Mouse (Mus musculus): ENCODE measurements around the gene Svep1. TPM values are rescaled to one million over a fixed set of nuclear protein-coding genes. Genes with fewer than 3 reads are reported as not detected.

The Svep1 gene
- total and polyA plus RNA-seq, 2 experiments, result 0.20 to 0.46 TPM

- no peak overlapping the region for H3K4me3 ChIP-seq (ENCODE audit: insufficient read depth, low read depth, low read length)
- 81% methylated on average over 4 of the region's 4 CpGs for WGBS
- H3K79me2 ChIP-seq (ENCODE audit: control insufficient read depth, insufficient read depth, low read length), result no peaks in the 10 kb centered on the region
- TF ChIP-seq CTCF (IDR thresholded peaks at IDR 0.05; ENCODE audit: low read depth, low read length) (no peak), POLR2A (IDR thresholded peaks at IDR 0.05; ENCODE audit: extremely low read depth, insufficient read depth, low read length) (no peak)
- no peaks in the 10 kb centered on the region for H3K4me1 ChIP-seq (ENCODE audit: control insufficient read depth, insufficient read depth, low read length)
- no peaks in the 10 kb centered on the region for H3K27me3 ChIP-seq (ENCODE audit: control insufficient read depth, insufficient read depth, low read length)
- no peaks in the 10 kb centered on the region for H3K36me3 ChIP-seq (ENCODE audit: control insufficient read depth, insufficient read depth, low read length)
- no peak for DNase-seq (ENCODE audit: extremely low read depth, low read depth, low spot score)
- H3K27ac ChIP-seq (replicated peaks; ENCODE audit: insufficient read depth, low read depth, low read length), result no peak overlapping the region
- H3K9ac ChIP-seq (ENCODE audit: low read depth, low read length), result no peak overlapping the region
Observed at GRCm38 (mm10) chr4:58129844-58130243, 76.8 kb downstream of the Svep1 start.

DNA sequence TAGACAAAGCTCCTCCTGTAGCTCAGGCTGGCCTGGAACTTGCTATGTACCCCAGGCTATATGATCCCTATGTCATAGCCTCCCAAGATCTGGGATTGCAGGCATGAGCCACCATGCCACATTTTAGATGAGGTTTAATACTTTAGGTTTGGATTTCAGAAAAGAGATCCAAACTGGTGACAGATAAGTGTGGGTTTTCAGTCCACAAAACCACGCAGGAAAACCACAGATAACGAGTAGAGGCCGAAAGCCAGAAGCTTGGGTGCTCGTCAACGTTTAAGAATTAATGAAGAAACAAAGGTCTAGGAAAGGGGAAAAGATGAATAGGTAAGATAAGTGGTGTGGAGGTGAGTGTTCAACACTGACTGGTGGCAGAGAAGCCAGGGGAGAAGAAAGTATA, 79.6 kb downstream of the Svep1 start:
- Histone ChIP-seq H3K27ac (replicated peaks; ENCODE audit: insufficient read depth, low read depth, low read length) (no peak overlapping the region), H3K27me3 (ENCODE audit: control insufficient read depth, insufficient read depth, low read length) (no peaks in the 10 kb centered on the region), H3K79me2 (ENCODE audit: control insufficient read depth, insufficient read depth, low read length) (no peaks in the 10 kb centered on the region), H3K36me3 (ENCODE audit: control insufficient read depth, insufficient read depth, low read length) (no peaks in the 10 kb centered on the region), H3K4me3 (ENCODE audit: insufficient read depth, low read depth, low read length) (no peak overlapping the region), H3K4me1 (ENCODE audit: control insufficient read depth, insufficient read depth, low read length) (no peaks in the 10 kb centered on the region), H3K9ac (ENCODE audit: low read depth, low read length) (no peak overlapping the region)
- DNase-seq (ENCODE audit: extremely low read depth, low read depth, low spot score), result no peak
- TF ChIP-seq CTCF (IDR thresholded peaks at IDR 0.05; ENCODE audit: low read depth, low read length) (no peak), POLR2A (IDR thresholded peaks at IDR 0.05; ENCODE audit: extremely low read depth, insufficient read depth, low read length) (no peak)
- WGBS, result 78% methylated on average over 5 of the region's 5 CpGs

GRCm38 (mm10) chr4:58115452-58115851, 91.2 kb downstream of the Svep1 start:
- Histone ChIP-seq H3K36me3 (ENCODE audit: control insufficient read depth, insufficient read depth, low read length) (no peaks in the 10 kb centered on the region), H3K79me2 (ENCODE audit: control insufficient read depth, insufficient read depth, low read length) (no peaks in the 10 kb centered on the region), H3K9ac (ENCODE audit: low read depth, low read length) (no peak overlapping the region), H3K27me3 (ENCODE audit: control insufficient read depth, insufficient read depth, low read length) (no peaks in the 10 kb centered on the region), H3K27ac (replicated peaks; ENCODE audit: insufficient read depth, low read depth, low read length) (no peak overlapping the region), H3K4me3 (ENCODE audit: insufficient read depth, low read depth, low read length) (no peak overlapping the region), H3K4me1 (ENCODE audit: control insufficient read depth, insufficient read depth, low read length) (no peaks in the 10 kb centered on the region)
- no peak for DNase-seq (ENCODE audit: extremely low read depth, low read depth, low spot score)
- no peak for TF ChIP-seq POLR2A (IDR thresholded peaks at IDR 0.05; ENCODE audit: extremely low read depth, insufficient read depth, low read length)
- TF ChIP-seq CTCF (IDR thresholded peaks at IDR 0.05; ENCODE audit: low read depth, low read length), result no peak
- 87% methylated on average over 8 of the region's 8 CpGs for WGBS

GRCm38 (mm10) chr4:58111008-58111407, 95.7 kb downstream of the Svep1 start:
- Histone ChIP-seq H3K27ac (replicated peaks; ENCODE audit: insufficient read depth, low read depth, low read length) (no peak overlapping the region), H3K9ac (ENCODE audit: low read depth, low read length) (no peak overlapping the region), H3K4me3 (ENCODE audit: insufficient read depth, low read depth, low read length) (no peak overlapping the region), H3K27me3 (ENCODE audit: control insufficient read depth, insufficient read depth, low read length) (no peaks in the 10 kb centered on the region), H3K4me1 (ENCODE audit: control insufficient read depth, insufficient read depth, low read length) (no peaks in the 10 kb centered on the region), H3K79me2 (ENCODE audit: control insufficient read depth, insufficient read depth, low read length) (no peaks in the 10 kb centered on the region), H3K36me3 (ENCODE audit: control insufficient read depth, insufficient read depth, low read length) (no peaks in the 10 kb centered on the region)
- DNase-seq (ENCODE audit: extremely low read depth, low read depth, low spot score), result no peak
- TF ChIP-seq POLR2A (IDR thresholded peaks at IDR 0.05; ENCODE audit: extremely low read depth, insufficient read depth, low read length), result no peak
- TF ChIP-seq CTCF (IDR thresholded peaks at IDR 0.05; ENCODE audit: low read depth, low read length), result no peak
- 72% methylated on average over 10 of the region's 10 CpGs for WGBS

- Histone ChIP-seq H3K27ac (replicated peaks; ENCODE audit: insufficient read depth, low read depth, low read length) (no peak overlapping the region), H3K27me3 (ENCODE audit: control insufficient read depth, insufficient read depth, low read length) (no peaks in the 10 kb centered on the region), H3K79me2 (ENCODE audit: control insufficient read depth, insufficient read depth, low read length) (no peaks in the 10 kb centered on the region), H3K4me1 (ENCODE audit: control insufficient read depth, insufficient read depth, low read length) (no peaks in the 10 kb centered on the region), H3K36me3 (ENCODE audit: control insufficient read depth, insufficient read depth, low read length) (no peaks in the 10 kb centered on the region), H3K4me3 (ENCODE audit: insufficient read depth, low read depth, low read length) (no peak overlapping the region), H3K9ac (ENCODE audit: low read depth, low read length) (no peak overlapping the region)
- 91% methylated on average over 6 of the region's 6 CpGs for WGBS
- DNase-seq (ENCODE audit: extremely low read depth, low read depth, low spot score), result no peak
- TF ChIP-seq CTCF (IDR thresholded peaks at IDR 0.05; ENCODE audit: low read depth, low read length) (no peak), POLR2A (IDR thresholded peaks at IDR 0.05; ENCODE audit: extremely low read depth, insufficient read depth, low read length) (no peak)
Observed at GRCm38 (mm10) chr4:58109793-58110192, 96.9 kb downstream of the Svep1 start.

- no peak overlapping the region for H3K9ac ChIP-seq (ENCODE audit: low read depth, low read length)
- H3K79me2 ChIP-seq (ENCODE audit: control insufficient read depth, insufficient read depth, low read length), result no peaks in the 10 kb centered on the region
- no peak for TF ChIP-seq CTCF (IDR thresholded peaks at IDR 0.05; ENCODE audit: low read depth, low read length)
- TF ChIP-seq POLR2A (IDR thresholded peaks at IDR 0.05; ENCODE audit: extremely low read depth, insufficient read depth, low read length), result no peak
- no peaks in the 10 kb centered on the region for H3K27me3 ChIP-seq (ENCODE audit: control insufficient read depth, insufficient read depth, low read length)
- no peak overlapping the region for H3K27ac ChIP-seq (replicated peaks; ENCODE audit: insufficient read depth, low read depth, low read length)
- no peak overlapping the region for H3K4me3 ChIP-seq (ENCODE audit: insufficient read depth, low read depth, low read length)
- H3K4me1 ChIP-seq (ENCODE audit: control insufficient read depth, insufficient read depth, low read length), result no peaks in the 10 kb centered on the region
- no peaks in the 10 kb centered on the region for H3K36me3 ChIP-seq (ENCODE audit: control insufficient read depth, insufficient read depth, low read length)
- WGBS, result 84% methylated on average over 3 of the region's 3 CpGs
- no peak for DNase-seq (ENCODE audit: extremely low read depth, low read depth, low spot score)
Observed at GRCm38 (mm10) chr4:58108364-58108763, 98.3 kb downstream of the Svep1 start.
